Mouse (Mus musculus): Measurements from ENCODE around the gene Stac3. TPM values are rescaled to one million over a fixed set of nuclear protein-coding genes. Genes with fewer than 3 reads are reported as not detected.

Gene Stac3
- total RNA-seq, 1 experiment from 2014 or later = 1.7 TPM

- DNase-seq = peak; percentile 92
These were observed 7.8 kb downstream of the Stac3 start for GRCm38 (mm10) chr10:127509051-127509836.

- DNase-seq = no peak
These were observed 8.6 kb downstream of the Stac3 start for GRCm38 (mm10) chr10:127509837-127510701.

- no peak for DNase-seq
These were observed 9.6 kb downstream of the Stac3 start for GRCm38 (mm10) chr10:127510895-127511617.

- DNase-seq = peak; percentile 51
These were observed 10.3 kb downstream of the Stac3 start for GRCm38 (mm10) chr10:127511634-127512306.

- DNase-seq = no peak
These were observed 10.8 kb downstream of the Stac3 start for GRCm38 (mm10) chr10:127512307-127512666.

DNA sequence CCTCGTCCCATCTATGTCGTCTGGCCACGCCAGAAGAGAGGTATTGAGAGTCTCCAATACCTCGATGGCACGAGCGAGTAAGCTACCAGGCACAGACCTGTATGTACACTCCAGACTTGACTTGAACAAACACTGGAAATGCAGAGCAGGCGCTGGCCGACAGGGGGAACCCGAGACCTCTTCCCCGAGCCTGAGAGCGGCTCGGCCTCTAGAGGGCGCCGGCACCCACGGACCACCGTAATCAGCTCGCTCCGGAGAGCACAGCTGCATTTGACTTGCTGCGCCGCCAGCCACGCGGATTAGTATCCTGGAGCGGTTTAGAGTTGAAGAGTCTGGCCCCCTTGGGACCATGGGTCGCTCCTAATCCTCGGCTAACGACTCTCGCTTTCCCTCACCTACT lies 11.3 kb downstream of the Stac3 start:
- peak; percentile 95 for DNase-seq

- no peak for DNase-seq
These were observed 12.1 kb downstream of the Stac3 start for GRCm38 (mm10) chr10:127513501-127514091.

DNA sequence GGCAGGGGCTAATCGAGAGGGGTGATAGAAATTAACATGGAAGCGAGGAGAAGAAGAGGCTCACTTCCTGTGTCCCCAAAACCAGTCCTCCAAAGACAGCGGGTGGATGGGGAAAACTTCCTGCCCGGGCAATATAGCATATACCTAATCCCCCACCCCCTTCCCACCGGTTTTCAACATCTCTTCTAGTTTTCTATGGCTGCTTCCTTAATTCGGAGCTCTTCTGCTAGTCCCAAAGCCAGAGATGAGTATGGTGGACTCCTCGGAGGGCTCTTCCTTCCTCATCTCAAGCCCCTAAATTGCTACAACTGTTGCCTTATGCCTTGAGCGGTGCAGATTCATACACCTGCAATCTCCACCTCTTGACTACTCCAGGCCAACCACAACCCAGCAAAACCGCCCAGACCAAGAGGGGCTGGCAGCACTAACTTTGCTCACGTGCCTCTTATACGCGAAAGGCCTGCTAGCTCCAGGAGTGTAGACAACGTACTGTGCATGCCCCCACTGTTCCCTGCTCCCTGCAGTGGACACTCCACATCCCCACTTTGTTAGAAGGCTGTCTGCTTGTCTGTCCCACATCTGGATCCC lies 12.7 kb downstream of the Stac3 start:
- no peak for DNase-seq

GRCm38 (mm10) chr10:127514764-127515163 lies 13.3 kb downstream of the Stac3 start, which contains the start of gene Ndufa4l2:
Ndufa4l2 (plus strand) TSS chr10:127514967.
- DNase-seq = peak; percentile 51

GRCm38 (mm10) chr10:127515271-127515982 lies 13.9 kb downstream of the Stac3 start:
- DNase-seq = peak; percentile 48

- DNase-seq = no peak
These were observed 14.5 kb downstream of the Stac3 start for GRCm38 (mm10) chr10:127515983-127516459.

GRCm38 (mm10) chr10:127516576-127517260 lies 15.2 kb downstream of the Stac3 start:
- peak; percentile 58 for DNase-seq

DNA sequence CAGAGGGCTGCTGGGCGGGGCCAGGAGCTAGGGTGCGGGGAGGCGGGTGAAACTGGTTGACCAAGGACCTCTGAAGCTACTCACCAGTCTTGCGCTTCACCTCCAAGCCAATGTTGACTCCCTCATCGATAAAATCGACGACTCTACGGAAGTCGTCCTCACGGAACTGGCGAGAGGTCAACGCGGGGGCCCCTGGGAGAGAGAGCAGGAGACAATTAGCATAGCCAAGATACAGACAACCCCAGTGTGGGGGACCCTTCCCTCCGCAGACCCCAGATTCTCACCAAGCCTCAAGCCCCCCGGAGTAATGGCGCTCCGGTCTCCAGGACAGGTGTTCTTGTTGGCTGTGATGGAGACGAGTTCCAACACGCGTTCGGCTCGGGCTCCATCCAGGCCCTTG lies 16.5 kb downstream of the Stac3 start:
- DNase-seq = no peak

DNA sequence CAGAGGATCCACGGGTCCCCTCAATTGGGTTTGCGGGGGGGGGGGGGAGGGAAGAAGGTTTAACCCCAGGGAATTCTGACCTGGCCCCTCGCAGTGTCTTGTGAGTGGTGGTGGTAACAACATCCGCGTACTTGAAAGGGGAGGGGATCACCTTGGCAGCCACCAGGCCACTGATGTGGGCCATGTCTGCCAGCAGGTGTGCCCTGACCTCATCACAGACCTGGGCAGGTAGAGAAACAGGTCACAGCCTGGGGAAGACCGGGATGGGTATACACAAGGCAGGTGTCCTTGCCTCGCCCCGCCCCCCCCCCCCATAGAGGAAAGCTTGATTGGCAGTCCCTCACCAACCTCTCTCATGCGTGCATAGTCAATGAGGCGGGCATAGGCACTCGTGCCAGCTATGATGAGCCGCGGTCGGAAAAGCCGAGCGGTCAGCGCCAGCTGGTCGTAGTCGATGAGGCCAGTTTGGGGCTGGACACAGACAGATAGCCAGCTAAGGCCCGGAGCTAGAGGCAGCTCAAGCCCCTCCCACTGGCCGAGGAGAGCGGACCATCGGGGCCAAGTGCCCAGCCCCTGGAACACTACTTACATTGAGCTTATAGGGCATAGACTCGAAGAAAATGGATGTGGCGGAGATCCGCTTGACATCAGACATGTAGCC lies 17.7 kb downstream of the Stac3 start:
- DNase-seq = no peak

DNA sequence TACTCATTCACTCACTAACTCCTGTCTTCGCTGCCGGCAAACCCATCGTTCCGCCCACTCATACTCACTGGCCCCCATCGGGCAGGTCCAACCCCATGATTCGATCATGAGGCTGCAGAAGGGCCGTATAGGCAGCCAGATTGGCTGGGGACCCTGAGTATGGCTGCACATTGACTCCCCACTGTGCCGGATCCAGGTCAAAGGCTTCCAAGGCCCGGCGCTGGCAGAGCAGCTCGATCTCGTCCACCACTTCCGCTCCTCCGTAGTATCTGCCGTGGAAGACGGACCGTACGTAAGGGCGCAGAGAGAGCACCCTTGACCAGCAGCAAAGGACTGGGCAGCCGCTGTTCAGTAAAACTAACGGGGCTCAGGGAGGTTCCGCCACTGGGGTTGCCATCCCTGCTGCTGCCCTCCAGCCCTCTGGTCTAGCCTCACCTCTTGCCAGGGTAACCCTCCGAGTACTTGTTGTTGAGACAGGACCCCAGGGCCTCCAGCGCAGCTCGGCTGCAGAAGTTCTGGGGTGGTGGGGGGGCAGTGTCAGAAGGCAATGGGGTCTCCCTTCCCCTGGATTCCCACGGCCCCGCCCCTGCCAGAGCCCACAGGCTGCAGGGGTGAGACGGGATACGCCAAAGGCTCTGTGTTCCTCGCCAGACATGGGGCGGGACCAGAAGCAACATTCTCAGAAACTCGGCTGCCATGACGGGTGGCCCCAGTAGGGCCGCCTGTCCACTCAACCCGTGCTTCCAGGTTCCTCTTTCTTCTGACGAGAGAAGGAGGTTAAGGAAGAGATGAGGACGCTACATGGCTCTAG lies 18.6 kb downstream of the Stac3 start:
- no peak for DNase-seq

GRCm38 (mm10) chr10:127520714-127521357 lies 19.4 kb downstream of the Stac3 start:
- DNase-seq = no peak

- no peak for DNase-seq
These were observed 20.2 kb downstream of the Stac3 start for GRCm38 (mm10) chr10:127521611-127522080.
